Mouse (Mus musculus) forebrain, postnatal 0 days (tissue): ENCODE data around the gene Rnf19b. TPM values are rescaled to one million over a fixed set of nuclear protein-coding genes. Genes with fewer than 3 reads are reported as not detected.

Experiments used
- ATAC-seq: fragments of 200-750 bp; cut with Nextera tagmentation; 2 replicates; pipeline ENCODE4 v1.8.0; 2017; ENCODE audit warnings: mild to moderate bottlenecking, moderate library complexity
- DNase-seq: peaks from one replicate; pipeline ENCODE4 v3.0.0-alpha.2; 2015
- H3K27ac ChIP-seq: fragments of 300-500 bp; sonication (generic); 2 replicates; pipeline ENCODE4 v1.5.1; 2014; ENCODE audit warnings: low read depth, mild to moderate bottlenecking, antibody characterized with exemption, low read length, moderate library complexity, mixed read lengths
- H3K27me3 ChIP-seq: fragments of 300-500 bp; sonication (generic); 2 replicates; pipeline ENCODE4 v1.6.1; 2014; ENCODE audit warnings: mild to moderate bottlenecking, low read length, mixed read lengths; ENCODE audit not compliant: insufficient read depth
- H3K36me3 ChIP-seq: fragments of 300-500 bp; sonication (generic); 2 replicates; pipeline ENCODE4 v1.6.1; 2014; ENCODE audit warnings: mild to moderate bottlenecking, moderate library complexity; ENCODE audit not compliant: insufficient read depth
- H3K4me1 ChIP-seq: fragments of 300-500 bp; sonication (generic); 2 replicates; pipeline ENCODE4 v1.6.1; 2014; ENCODE audit warnings: antibody characterized with exemption; ENCODE audit not compliant: insufficient read depth
- H3K4me2 ChIP-seq: fragments of 300-500 bp; sonication (generic); 2 replicates; pipeline ENCODE4 v1.6.1; 2014; ENCODE audit warnings: low read depth, mild to moderate bottlenecking, moderate library complexity
- H3K4me3 ChIP-seq: fragments of 300-500 bp; sonication (generic); 2 replicates; pipeline ENCODE4 v1.5.1; 2014; ENCODE audit warnings: low read depth, low read length, mixed read lengths
- H3K9ac ChIP-seq: fragments of 300-500 bp; sonication (generic); 2 replicates; pipeline ENCODE4 v1.6.1; 2014; ENCODE audit warnings: mild to moderate bottlenecking
- H3K9me3 ChIP-seq: fragments of 300-500 bp; sonication (generic); 2 replicates; pipeline ENCODE4 v1.6.1; 2016; ENCODE audit warnings: low read length
- CTCF ChIP-seq: sonication (generic); IDR thresholded peaks from 2 replicates; pipeline ENCODE4 v1.5.1; 2016; ENCODE audit warnings: antibody characterized with exemption, control low read depth, low read depth
- WGBS: fragments of 180-500 bp; shearing (Covaris S2); extraction: QIAGEN DNeasy Blood & Tissue Kit; methylation state at CpG from one replicate; pipeline ENCODE4 v1.1.7; 2014; 5-methylcytosine and 5-hydroxymethylcytosine counted together
- polyA plus RNA-seq: library from polyadenylated mRNA; unstranded; fragments of >200 nt; fragmentation: Nextera tagmentation; extraction: Ambion mirVana; gene quantifications from 2 replicates; pipeline ENCODE4 v1.2.1, GENCODE M21; 2015
- total RNA-seq: library from RNA; depleted of rRNA; stranded (reverse); fragments of >200 nt; gene quantifications from 2 replicates; pipeline ENCODE4 v1.2.3, GENCODE M21; 2014

The Rnf19b gene
- total and polyA plus RNA-seq, 2 experiments from 2014 or later: 31.1 to 135 TPM

DNA sequence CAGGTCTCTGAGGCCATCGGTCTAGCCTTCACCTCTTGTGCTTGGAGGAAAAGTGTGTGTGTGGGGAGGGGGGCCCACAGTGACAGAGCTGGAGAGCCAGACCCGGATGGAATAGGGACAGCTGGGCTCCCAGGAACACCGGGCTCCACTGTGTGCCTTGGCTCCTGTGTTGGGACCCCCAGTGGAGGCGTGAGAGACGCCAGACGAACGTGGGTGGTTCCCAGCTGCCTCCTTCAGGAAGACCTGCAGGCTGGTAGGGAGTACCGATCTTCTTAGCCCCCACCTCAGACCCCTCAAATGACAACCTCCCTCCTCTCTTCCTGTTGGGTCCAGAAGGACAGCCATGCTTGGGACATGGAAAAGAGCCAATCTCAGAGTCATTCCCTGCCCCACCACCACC, 64.6 kb downstream of the Rnf19b start:
- Histone ChIP-seq H3K27me3 (0 out of 2 replicates have a peak, but pooled peaks cover 3% of the 10 kb centered on the region), H3K9me3 (no peaks in the 10 kb centered on the region), H3K4me2 (0 out of 2 replicates have a peak overlapping the region, but pooled peaks have one; percentile 8), H3K4me3 (no peak overlapping the region), H3K9ac (no peak overlapping the region), H3K27ac (no peak overlapping the region), H3K4me1 (peaks cover 13% of the 10 kb centered on the region), H3K36me3 (no peaks in the 10 kb centered on the region)
- 19% methylated on average over 8 of the region's 8 CpGs for WGBS
- no peak for DNase-seq
- no peak for TF ChIP-seq CTCF
- ATAC-seq: no peak

DNA sequence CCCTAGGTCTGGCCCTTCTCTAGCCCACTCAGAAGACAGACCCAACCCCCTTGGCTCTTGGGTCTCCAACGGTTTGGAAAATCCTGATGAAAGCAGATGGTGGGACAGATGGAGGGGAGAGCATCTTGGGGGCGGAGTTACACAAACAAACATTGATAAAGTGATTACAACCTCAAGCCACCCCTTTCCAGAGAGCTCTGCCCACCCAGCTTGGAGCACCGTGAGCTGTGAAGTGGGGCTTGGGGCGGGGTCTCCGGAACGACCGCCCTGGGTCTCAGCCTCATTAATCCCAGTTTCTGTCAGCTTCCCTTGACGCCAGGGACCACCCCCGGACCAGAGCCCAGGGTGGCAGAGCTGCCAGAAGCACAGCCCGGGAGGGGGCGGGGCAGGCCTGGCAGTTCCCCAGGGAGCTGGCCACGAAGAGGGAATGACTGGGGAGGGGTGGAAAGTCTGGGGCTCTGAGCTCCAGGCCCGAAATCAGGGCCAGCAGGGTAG, 66.6 kb downstream of the Rnf19b start:
- Histone ChIP-seq H3K9me3 (no peaks in the 10 kb centered on the region), H3K36me3 (no peaks in the 10 kb centered on the region), H3K4me1 (peaks cover 19% of the 10 kb centered on the region), H3K4me3 (no peak overlapping the region), H3K27me3 (no peaks in the 10 kb centered on the region), H3K4me2 (peak overlapping the region; percentile 20; the same call in 1 of the 2 replicates), H3K27ac (0 out of 2 replicates have a peak overlapping the region, but pooled peaks have one; percentile 30), H3K9ac (no peak overlapping the region)
- ATAC-seq: peak; percentile 47
- DNase-seq: peak; percentile 74
- WGBS: 8% methylated on average over 13 of the region's 13 CpGs
- no peak for TF ChIP-seq CTCF

DNA sequence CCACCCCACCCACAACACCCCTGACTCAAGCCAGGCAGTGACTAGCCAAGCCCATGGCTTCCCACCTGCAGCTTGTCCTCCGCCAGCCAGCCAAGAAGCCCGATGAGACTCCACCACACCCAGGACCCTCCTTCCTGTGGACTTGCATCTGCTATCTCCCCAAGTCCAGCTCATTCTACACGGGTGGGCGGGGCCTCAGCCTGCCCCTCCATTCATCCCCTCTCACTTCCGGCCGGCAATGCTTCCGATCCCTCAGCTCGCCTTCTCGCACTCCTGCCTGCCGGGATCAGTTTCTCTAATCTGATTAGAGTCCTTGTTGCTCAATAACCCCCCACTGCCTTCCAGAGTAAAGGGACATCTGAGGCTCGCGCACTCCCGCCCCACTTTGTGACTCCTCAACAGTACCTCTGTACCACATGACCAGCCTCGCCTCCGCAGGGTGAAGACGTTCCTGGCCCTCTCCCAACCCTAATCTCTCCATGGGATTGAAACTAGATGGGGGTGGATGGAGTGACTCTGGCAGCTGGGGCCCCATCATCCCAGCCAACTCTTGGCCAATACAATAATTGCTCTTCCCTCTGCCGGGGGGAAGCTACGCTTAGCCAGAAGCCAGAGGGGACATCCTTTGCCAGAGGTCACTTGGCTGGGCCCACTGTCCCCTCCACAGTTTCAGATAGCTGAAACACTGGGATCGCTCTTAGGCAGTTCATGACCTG, 67.8 kb downstream of the Rnf19b start:
- no peak overlapping the region for H3K9ac ChIP-seq
- no peaks in the 10 kb centered on the region for H3K27me3 ChIP-seq
- ATAC-seq (no peak), DNase-seq (no peak)
- 9% methylated on average over 19 of the region's 19 CpGs for WGBS
- H3K4me3 ChIP-seq: no peak overlapping the region
- peaks cover 27% of the 10 kb centered on the region for H3K4me1 ChIP-seq
- H3K27ac ChIP-seq: no peak overlapping the region
- H3K9me3 ChIP-seq: no peaks in the 10 kb centered on the region
- peak overlapping the region; percentile 20; the same call in 1 of the 2 replicates for H3K4me2 ChIP-seq
- H3K36me3 ChIP-seq: no peaks in the 10 kb centered on the region
- TF ChIP-seq CTCF: no peak

DNA sequence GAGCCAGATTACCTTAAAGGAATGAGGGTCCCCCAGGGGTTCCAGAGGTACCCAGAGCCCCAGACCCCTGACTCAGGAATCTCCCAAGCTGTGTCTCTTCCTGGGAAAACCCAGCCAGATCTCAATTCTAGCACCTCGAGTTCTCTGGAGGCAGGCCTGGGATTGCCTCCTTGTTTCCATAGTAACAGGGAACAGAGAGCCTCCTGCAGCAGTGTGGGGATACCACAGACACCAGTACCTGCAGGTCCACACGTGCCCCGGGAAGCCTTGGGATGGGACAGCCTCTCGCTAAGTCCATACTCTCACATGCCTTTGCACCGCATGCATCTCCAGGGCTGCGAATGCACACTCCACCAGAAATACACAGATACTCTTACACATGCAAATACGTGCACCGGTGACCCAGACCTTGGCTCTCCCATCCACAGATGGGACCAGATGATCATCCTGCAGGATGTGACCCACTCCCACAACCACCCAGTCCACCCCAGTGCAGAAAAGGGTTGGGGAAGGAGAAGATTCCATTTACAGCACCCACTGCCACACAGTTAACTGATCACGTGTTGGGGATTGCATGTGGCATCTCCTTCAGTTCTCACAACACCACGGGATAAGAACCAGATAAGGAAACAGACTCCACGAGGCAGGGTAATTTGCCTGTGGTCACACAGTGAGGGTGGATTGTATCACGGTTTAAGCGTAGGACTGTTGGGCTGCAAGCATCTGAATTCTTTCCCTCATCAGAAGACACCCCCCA, 70.7 kb downstream of the Rnf19b start:
- peaks cover 21% of the 10 kb centered on the region; the same call in 1 of the 2 replicates for H3K4me1 ChIP-seq
- no peak overlapping the region for H3K4me2 ChIP-seq
- no peak for TF ChIP-seq CTCF
- H3K9ac ChIP-seq: no peak overlapping the region
- ATAC-seq (peak; percentile 45), DNase-seq (peak; percentile 68)
- WGBS: 52% methylated on average over 13 of the region's 13 CpGs
- no peak overlapping the region for H3K4me3 ChIP-seq
- H3K36me3 ChIP-seq: no peaks in the 10 kb centered on the region
- H3K9me3 ChIP-seq: no peaks in the 10 kb centered on the region
- no peak overlapping the region for H3K27ac ChIP-seq
- H3K27me3 ChIP-seq: no peaks in the 10 kb centered on the region

DNA sequence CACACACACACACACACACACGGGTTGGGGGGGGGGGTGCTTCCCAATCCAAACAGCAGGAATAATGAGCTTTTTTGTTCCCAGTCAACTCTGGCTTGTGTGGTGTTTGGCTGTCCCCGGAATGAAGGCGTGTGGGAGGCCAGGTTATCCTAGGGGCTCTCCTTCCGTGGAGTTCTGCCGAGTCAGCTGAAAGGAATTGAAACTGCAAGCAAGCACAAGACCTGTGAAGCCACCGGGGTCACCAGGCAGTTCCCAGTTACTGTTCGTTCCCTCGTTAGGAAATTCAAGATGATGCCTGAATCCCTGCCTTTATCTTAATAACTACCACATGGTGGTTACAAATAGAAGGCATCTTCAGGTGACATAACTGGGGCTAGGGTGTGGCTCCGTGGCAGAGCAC, 71.3 kb downstream of the Rnf19b start:
- H3K9ac ChIP-seq: no peak overlapping the region
- TF ChIP-seq CTCF: no peak
- H3K4me1 ChIP-seq: peaks cover 21% of the 10 kb centered on the region; the same call in 1 of the 2 replicates
- H3K27ac ChIP-seq: no peak overlapping the region
- ATAC-seq (no peak), DNase-seq (no peak)
- no peaks in the 10 kb centered on the region for H3K27me3 ChIP-seq
- WGBS: 41% methylated on average over 9 of the region's 9 CpGs
- H3K4me2 ChIP-seq: no peak overlapping the region
- no peaks in the 10 kb centered on the region for H3K36me3 ChIP-seq
- no peaks in the 10 kb centered on the region for H3K9me3 ChIP-seq
- no peak overlapping the region for H3K4me3 ChIP-seq

DNA sequence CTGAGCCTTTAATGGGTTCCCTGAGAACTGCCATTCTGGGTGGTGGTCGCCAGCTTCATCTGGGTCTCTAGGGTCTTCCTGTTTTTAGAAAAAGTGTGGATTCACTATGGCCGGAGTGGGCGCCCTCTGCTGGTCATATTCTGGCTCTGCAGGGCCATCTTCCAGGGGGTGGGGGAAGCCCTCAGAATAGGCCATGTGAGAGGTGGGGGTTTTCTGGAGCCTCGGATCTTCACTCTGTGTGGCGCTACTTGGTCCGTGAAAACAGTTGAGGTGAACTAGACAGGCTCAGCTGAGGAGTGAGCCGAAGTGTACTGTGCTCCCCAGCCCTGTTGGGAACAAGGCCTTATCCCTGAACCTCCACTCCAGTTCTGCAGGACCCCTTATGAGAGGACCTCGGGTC, 72.1 kb downstream of the Rnf19b start:
- Histone ChIP-seq H3K9me3 (no peaks in the 10 kb centered on the region), H3K27me3 (no peaks in the 10 kb centered on the region), H3K27ac (no peak overlapping the region), H3K4me3 (0 out of 2 replicates have a peak overlapping the region, but pooled peaks have one; percentile 3), H3K4me1 (peaks cover 14% of the 10 kb centered on the region; the same call in 1 of the 2 replicates), H3K4me2 (peak overlapping the region; percentile 37), H3K36me3 (no peaks in the 10 kb centered on the region), H3K9ac (no peak overlapping the region)
- TF ChIP-seq CTCF: peak; percentile 87
- 4% methylated on average over 8 of the region's 8 CpGs for WGBS
- DNase-seq (peak; percentile 78), ATAC-seq (peak; percentile 56)
